Mouse (Mus musculus): ENCODE data around the gene Loxl3.

DNA sequence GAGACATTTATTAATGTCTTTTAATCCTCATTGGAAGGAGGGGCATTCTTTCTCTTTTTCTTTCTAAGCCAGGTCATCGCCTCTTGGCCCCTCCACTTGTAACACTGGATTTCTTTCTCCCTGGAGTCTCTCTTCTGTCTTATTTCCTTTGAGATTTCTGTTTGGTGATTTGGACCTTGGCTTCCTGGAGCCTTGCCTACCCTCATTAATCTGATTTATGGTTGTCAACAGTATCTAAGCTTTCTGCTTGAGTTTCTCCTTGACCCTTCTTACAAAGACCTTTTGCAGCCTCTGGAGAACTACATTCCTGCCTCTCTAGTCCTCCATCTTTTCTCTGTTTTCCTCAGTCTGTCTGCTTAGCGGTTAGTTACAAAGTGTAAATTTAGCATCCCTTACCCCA is 64.4 kb downstream of the Loxl3 start:
- no peak for TF ChIP-seq CTCF (IDR thresholded peaks at IDR 0.05; ENCODE audit: extremely low read depth, insufficient read depth, insufficient read length, insufficient replicate concordance)
- TF ChIP-seq POLR2A (IDR thresholded peaks at IDR 0.05; ENCODE audit: low read depth, low read length): no peak
